Comparison of ENCODE assay signal across 10 mouse cellular contexts in genomic region chr1:121249081-121249480, GRCm38 (mm10).
A peak's percentile ranks its signal among the peaks of the same experiment; 100 is the strongest.
DNase-seq lines count a peak whose midpoint lies in the region; ATAC-seq and TF ChIP-seq lines count a peak whose summit lies in the region.
"Had no signal": no experiment of that assay in that cellular context is flagged by ENCODE, and none has a peak within 500 bp of the region (broad histone marks: within the 10 kb centered on the region; RNA-seq: fewer than 3 reads in every experiment).

No protein-coding gene starts in this region.

- no peaks in the 10 kb centered on the region for H3K9me3 ChIP-seq in liver, embryonic 12.5 days (replicated peaks)
- H3K9me3 ChIP-seq: hindbrain, embryonic 12.5 days; lung, embryonic 15.5 days had no signal

- WGBS in cerebellum, adult 2 months = 71% methylated on average over 1 of the region's 1 CpGs
- 37% methylated on average over 1 of the region's 1 CpGs for WGBS in liver, adult 2 months
- 24% methylated on average over 1 of the region's 1 CpGs for WGBS in liver, embryonic 12.5 days (ENCODE audit: insufficient replicate concordance)

- ATAC-seq in liver, embryonic 12.5 days = no peak
- ATAC-seq in cerebellum, adult (ENCODE audit: insufficient number of reproducible peaks, low FRiP score, low TSS enrichment) = no peak

- H3K4me3 ChIP-seq in cerebellum, adult 2 months (replicated peaks; ENCODE audit: insufficient read depth, low read depth, low read length) = no peak overlapping the region
- no peak overlapping the region for H3K4me3 ChIP-seq in liver, adult 2 months (ENCODE audit: insufficient read depth, low read depth, low read length)
- no peak overlapping the region for H3K4me3 ChIP-seq in liver, embryonic 12.5 days
- H3K4me3 ChIP-seq: hindbrain, embryonic 12.5 days; lung, embryonic 15.5 days had no signal

- no peak overlapping the region for H3K27ac ChIP-seq in cerebellum, adult 2 months (ENCODE audit: insufficient read depth, low read length)
- no peak overlapping the region for H3K27ac ChIP-seq in liver, adult 2 months (replicated peaks; ENCODE audit: insufficient read depth, low read depth, low read length)
- no peak overlapping the region for H3K27ac ChIP-seq in liver, embryonic 12.5 days
- H3K27ac ChIP-seq: hindbrain, embryonic 12.5 days; lung, embryonic 15.5 days had no signal

- no peak overlapping the region for H3K4me2 ChIP-seq in liver, embryonic 12.5 days
- H3K4me2 ChIP-seq: hindbrain, embryonic 12.5 days; lung, embryonic 15.5 days had no signal

- H3K36me3 ChIP-seq in liver, adult 2 months (ENCODE audit: control insufficient read depth, insufficient read depth, low read length) = no peaks in the 10 kb centered on the region
- H3K36me3 ChIP-seq in liver, embryonic 12.5 days = no peaks in the 10 kb centered on the region
- H3K36me3 ChIP-seq: hindbrain, embryonic 12.5 days; lung, embryonic 15.5 days had no signal

- DNase-seq in cerebellum, adult 9-10 months = peak; percentile 5
- DNase-seq in cerebellum, adult 2 months = no peak
- peak; percentile 53 for DNase-seq in liver, adult 2 months (ENCODE audit: extremely low read depth, low read depth, low spot score)
- peak; percentile 43 for DNase-seq in ES-CJ7 (ENCODE audit: low read depth, low spot score)
- DNase-seq in induced T-regulatory cell, adult 2 months (ENCODE audit: low read depth) = peak; percentile 43
- DNase-seq in ovary, postnatal 14 days (ENCODE audit: low spot score) = no peak

- no peak for TF ChIP-seq CTCF in cerebellum, adult 2 months (IDR thresholded peaks at IDR 0.05; ENCODE audit: borderline replicate concordance, insufficient read depth, low read depth, low read length)
- TF ChIP-seq CTCF in liver, adult 2 months (IDR thresholded peaks at IDR 0.05; ENCODE audit: low read depth, low read length) = no peak

- no peaks in the 10 kb centered on the region for H3K27me3 ChIP-seq in cerebellum, adult 2 months (ENCODE audit: control insufficient read depth, insufficient read depth, low read length)
- no peaks in the 10 kb centered on the region; the same call in 1 of the 2 replicates for H3K27me3 ChIP-seq in liver, adult 2 months (ENCODE audit: control insufficient read depth, insufficient read depth, low read length)
- no peaks in the 10 kb centered on the region for H3K27me3 ChIP-seq in liver, embryonic 12.5 days (replicated peaks)
- H3K27me3 ChIP-seq: hindbrain, embryonic 12.5 days; lung, embryonic 15.5 days had no signal

- H3K79me2 ChIP-seq in liver, adult 2 months (ENCODE audit: control insufficient read depth, insufficient read depth, low read length) = no peaks in the 10 kb centered on the region

- TF ChIP-seq POLR2A in cerebellum, adult 2 months (IDR thresholded peaks at IDR 0.05; ENCODE audit: borderline replicate concordance, insufficient read depth, low read length) = no peak
- no peak for TF ChIP-seq POLR2A in liver, adult 2 months (IDR thresholded peaks at IDR 0.05; ENCODE audit: extremely low read depth, insufficient read depth, low read length)

- no peaks in the 10 kb centered on the region for H3K4me1 ChIP-seq in cerebellum, adult 2 months (ENCODE audit: control insufficient read depth, insufficient read depth, low read length)
- H3K4me1 ChIP-seq in liver, adult 2 months (ENCODE audit: control insufficient read depth, insufficient read depth, low read length) = peaks cover 1% of the 10 kb centered on the region; the same call in 1 of the 2 replicates
- no peaks in the 10 kb centered on the region for H3K4me1 ChIP-seq in liver, embryonic 12.5 days
- H3K4me1 ChIP-seq: hindbrain, embryonic 12.5 days; lung, embryonic 15.5 days had no signal

- no peak overlapping the region for H3K9ac ChIP-seq in liver, adult 2 months (ENCODE audit: low read depth, low read length)
- H3K9ac ChIP-seq in liver, embryonic 12.5 days = no peak overlapping the region
- H3K9ac ChIP-seq: hindbrain, embryonic 12.5 days; lung, embryonic 15.5 days had no signal

Comparison
In these comparisons a context has a peak if more than half of its experiments do, and no peak if none do; other contexts are left out.
1. DNase-seq: peak in cerebellum, adult 9-10 months (single experiment), liver, adult 2 months (single experiment), ES-CJ7 (single experiment) and induced T-regulatory cell, adult 2 months (single experiment); none in cerebellum, adult 2 months (0 of 2) and ovary, postnatal 14 days (single experiment).